Mouse (Mus musculus) heart, postnatal 0 days (tissue): ENCODE results near the gene Hk3. TPM values are rescaled to one million over a fixed set of nuclear protein-coding genes. Genes with fewer than 3 reads are reported as not detected.

Experiments used
- ATAC-seq: fragments of 200-750 bp; cut with Nextera tagmentation; 2 replicates; pipeline ENCODE4 v1.8.0; 2017; ENCODE audit warnings: low read depth, moderate number of reproducible peaks, moderate library complexity; ENCODE audit not compliant: insufficient read depth
- DNase-seq: peaks from one replicate; pipeline ENCODE4 v3.0.0-alpha.2; 2016; ENCODE audit warnings: low spot score
- H3K27ac ChIP-seq: fragments of 300-500 bp; sonication (generic); 2 replicates; pipeline ENCODE4 v1.5.1; 2014; ENCODE audit warnings: low read depth, mild to moderate bottlenecking
- H3K27me3 ChIP-seq: fragments of 300-500 bp; sonication (generic); 2 replicates; pipeline ENCODE4 v1.6.1; 2014; ENCODE audit warnings: low read length, mixed read lengths; ENCODE audit not compliant: control insufficient read depth, insufficient read depth
- H3K36me3 ChIP-seq: fragments of 300-500 bp; sonication (generic); replicated peaks from 2 replicates; pipeline ENCODE4 v1.6.1; 2014; ENCODE audit warnings: low read length, mixed read lengths; ENCODE audit not compliant: control insufficient read depth, insufficient read depth
- H3K4me1 ChIP-seq: fragments of 300-500 bp; sonication (generic); 2 replicates; pipeline ENCODE4 v1.6.1; 2014; ENCODE audit warnings: antibody characterized with exemption; ENCODE audit not compliant: control insufficient read depth, insufficient read depth
- H3K4me2 ChIP-seq: fragments of 300-500 bp; sonication (generic); 2 replicates; pipeline ENCODE4 v1.6.1; 2014; ENCODE audit warnings: low read depth, mild to moderate bottlenecking, low read length, moderate library complexity
- H3K4me3 ChIP-seq: fragments of 300-500 bp; sonication (generic); 2 replicates; pipeline ENCODE4 v1.5.1; 2014; ENCODE audit warnings: low read depth, low read length
- H3K9ac ChIP-seq: fragments of 300-500 bp; sonication (generic); replicated peaks from 2 replicates; pipeline ENCODE4 v1.6.1; 2014; ENCODE audit warnings: low read depth, low read length, mixed read lengths
- H3K9me3 ChIP-seq: fragments of 300-500 bp; sonication (generic); replicated peaks from 2 replicates; pipeline ENCODE4 v1.6.1; 2016; ENCODE audit warnings: low read length; ENCODE audit not compliant: control insufficient read depth
- CTCF ChIP-seq: IDR thresholded peaks from 2 replicates; pipeline ENCODE4 v1.5.1; 2016; ENCODE audit warnings: antibody characterized with exemption, control low read depth, low read depth
- EP300 ChIP-seq: IDR thresholded peaks from 2 replicates; pipeline ENCODE4 v1.6.1; 2016; ENCODE audit warnings: antibody characterized with exemption, low read depth
- WGBS: fragments of 180-500 bp; shearing (Covaris S2); extraction: QIAGEN DNeasy Blood & Tissue Kit; methylation state at CpG from one replicate; pipeline ENCODE4 v1.1.7; 2014; 5-methylcytosine and 5-hydroxymethylcytosine counted together
- polyA plus RNA-seq: library from polyadenylated mRNA; unstranded; fragments of >200 nt; fragmentation: Nextera tagmentation; extraction: Ambion mirVana; gene quantifications from 2 replicates; pipeline ENCODE4 v1.2.1, GENCODE M21; 2015
- total RNA-seq: library from RNA; depleted of rRNA; stranded (reverse); fragments of >200 nt; gene quantifications from 2 replicates; pipeline ENCODE4 v1.2.3, GENCODE M21; 2014; ENCODE audit warnings: low replicate concordance

Hk3 gene
- total and polyA plus RNA-seq, 2 experiments from 2014 or later: 0.38 TPM

- Histone ChIP-seq H3K9me3 (no peaks in the 10 kb centered on the region), H3K27me3 (no peaks in the 10 kb centered on the region), H3K9ac (no peak overlapping the region), H3K27ac (no peak overlapping the region), H3K4me1 (no peaks in the 10 kb centered on the region), H3K4me3 (no peak overlapping the region), H3K4me2 (no peak overlapping the region), H3K36me3 (no peaks in the 10 kb centered on the region)
- 62% methylated on average over 10 of the region's 10 CpGs for WGBS
- TF ChIP-seq CTCF (no peak), EP300 (no peak)
- ATAC-seq: no peak
- DNase-seq: no peak
Observed at GRCm38 (mm10) chr13:55000433-55000832, 20.8 kb downstream of the Hk3 start.

GRCm38 (mm10) chr13:54997568-54997967, 23.6 kb downstream of the Hk3 start:
- Histone ChIP-seq H3K9me3 (no peaks in the 10 kb centered on the region), H3K4me3 (no peak overlapping the region), H3K9ac (no peak overlapping the region), H3K27me3 (no peaks in the 10 kb centered on the region), H3K4me1 (no peaks in the 10 kb centered on the region), H3K27ac (no peak overlapping the region), H3K36me3 (no peaks in the 10 kb centered on the region), H3K4me2 (no peak overlapping the region)
- TF ChIP-seq CTCF: no peak
- TF ChIP-seq EP300: no peak
- DNase-seq (no peak), ATAC-seq (no peak)
- 79% methylated on average over 8 of the region's 8 CpGs for WGBS

- Histone ChIP-seq H3K4me1 (no peaks in the 10 kb centered on the region), H3K9ac (no peak overlapping the region), H3K9me3 (no peaks in the 10 kb centered on the region), H3K27ac (no peak overlapping the region), H3K4me2 (no peak overlapping the region), H3K36me3 (no peaks in the 10 kb centered on the region), H3K4me3 (no peak overlapping the region), H3K27me3 (0 out of 2 replicates have a peak, but pooled peaks cover 4% of the 10 kb centered on the region)
- DNase-seq: no peak
- 50% methylated on average over 6 of the region's 6 CpGs for WGBS
- no peak for ATAC-seq
- TF ChIP-seq CTCF: no peak
- TF ChIP-seq EP300: no peak
Observed at GRCm38 (mm10) chr13:54995161-54995560, 26.0 kb downstream of the Hk3 start.

GRCm38 (mm10) chr13:54994576-54994975, 26.6 kb downstream of the Hk3 start:
- H3K9ac ChIP-seq: no peak overlapping the region
- H3K4me1 ChIP-seq: no peaks in the 10 kb centered on the region
- no peaks in the 10 kb centered on the region for H3K36me3 ChIP-seq
- H3K27ac ChIP-seq: no peak overlapping the region
- WGBS: 24% methylated on average over 4 of the region's 4 CpGs
- ATAC-seq (no peak), DNase-seq (peak; percentile 10)
- no peak overlapping the region for H3K4me2 ChIP-seq
- 0 out of 2 replicates have a peak, but pooled peaks cover 4% of the 10 kb centered on the region for H3K27me3 ChIP-seq
- H3K4me3 ChIP-seq: no peak overlapping the region
- TF ChIP-seq CTCF: no peak
- TF ChIP-seq EP300: no peak
- no peaks in the 10 kb centered on the region for H3K9me3 ChIP-seq

GRCm38 (mm10) chr13:54992215-54992614, 29.0 kb downstream of the Hk3 start:
- Histone ChIP-seq H3K9ac (no peak overlapping the region), H3K27ac (no peak overlapping the region), H3K4me3 (no peak overlapping the region), H3K27me3 (0 out of 2 replicates have a peak, but pooled peaks cover 4% of the 10 kb centered on the region), H3K36me3 (no peaks in the 10 kb centered on the region), H3K4me2 (no peak overlapping the region), H3K4me1 (no peaks in the 10 kb centered on the region), H3K9me3 (no peaks in the 10 kb centered on the region)
- no peak for TF ChIP-seq CTCF
- TF ChIP-seq EP300: no peak
- no peak for DNase-seq
- ATAC-seq: no peak
- WGBS: 76% methylated on average over 7 of the region's 7 CpGs

- no peaks in the 10 kb centered on the region for H3K36me3 ChIP-seq
- no peak overlapping the region for H3K27ac ChIP-seq
- H3K4me1 ChIP-seq: no peaks in the 10 kb centered on the region
- DNase-seq: no peak
- no peak for TF ChIP-seq EP300
- TF ChIP-seq CTCF: no peak
- H3K9ac ChIP-seq: no peak overlapping the region
- H3K9me3 ChIP-seq: no peaks in the 10 kb centered on the region
- H3K4me3 ChIP-seq: no peak overlapping the region
- 30% methylated on average over 7 of the region's 7 CpGs for WGBS
- no peak overlapping the region for H3K4me2 ChIP-seq
- no peak; the same call in 1 of the 2 replicates for ATAC-seq
- 0 out of 2 replicates have a peak, but pooled peaks cover 4% of the 10 kb centered on the region for H3K27me3 ChIP-seq
Observed at GRCm38 (mm10) chr13:54988181-54988760, 32.9 kb downstream of the Hk3 start.
